ENCODE assay signal across 21 mouse cellular contexts in genomic region chr13:77957611-77958010, GRCm38 (mm10).
A peak's percentile ranks its signal among the peaks of the same experiment; 100 is the strongest.
DNase-seq lines count a peak whose midpoint lies in the region; ATAC-seq and TF ChIP-seq lines count a peak whose summit lies in the region.
"Had no signal": no experiment of that assay in that cellular context is flagged by ENCODE, and none has a peak within 500 bp of the region (broad histone marks: within the 10 kb centered on the region; RNA-seq: fewer than 3 reads in every experiment).

No protein-coding gene starts in this region.

- H3K27ac ChIP-seq in hindbrain, embryonic 11.5 days (ENCODE audit: low read depth, low read length), result no peak overlapping the region
- H3K27ac ChIP-seq in hindbrain, postnatal 0 days, result no peak overlapping the region
- H3K27ac ChIP-seq in embryonic facial prominence, embryonic 10.5 days (replicated peaks), result no peak overlapping the region; the same call in 1 of the 2 replicates
- H3K27ac ChIP-seq: embryonic facial prominence, embryonic 12.5 days; forebrain, embryonic 12.5 days; hindbrain, embryonic 12.5 days; intestine, embryonic 15.5 days had no signal

- TF ChIP-seq POLR2A in brain, embryonic 14.5 days (IDR thresholded peaks at IDR 0.05; ENCODE audit: borderline replicate concordance, extremely low read depth, insufficient read depth, insufficient read length, poor library complexity, severe bottlenecking), result no peak

- H3K9me3 ChIP-seq in hindbrain, embryonic 11.5 days (ENCODE audit: control insufficient read depth, low read length), result no peaks in the 10 kb centered on the region
- no peaks in the 10 kb centered on the region for H3K9me3 ChIP-seq in hindbrain, postnatal 0 days (ENCODE audit: low read length)
- no peaks in the 10 kb centered on the region for H3K9me3 ChIP-seq in embryonic facial prominence, embryonic 10.5 days
- H3K9me3 ChIP-seq: embryonic facial prominence, embryonic 12.5 days; forebrain, embryonic 12.5 days; heart, embryonic 12.5 days; hindbrain, embryonic 12.5 days; intestine, embryonic 15.5 days had no signal

- no peak overlapping the region for H3K4me2 ChIP-seq in hindbrain, embryonic 11.5 days (replicated peaks; ENCODE audit: low read depth, low read length)
- H3K4me2 ChIP-seq in hindbrain, postnatal 0 days (ENCODE audit: low read depth, low read length), result no peak overlapping the region
- H3K4me2 ChIP-seq: embryonic facial prominence, embryonic 12.5 days; forebrain, embryonic 12.5 days; heart, embryonic 12.5 days; hindbrain, embryonic 12.5 days; intestine, embryonic 15.5 days had no signal

- no peaks in the 10 kb centered on the region for H3K4me1 ChIP-seq in hindbrain, embryonic 11.5 days (replicated peaks; ENCODE audit: control insufficient read depth, insufficient read depth, low read length)
- H3K4me1 ChIP-seq in hindbrain, postnatal 0 days (ENCODE audit: insufficient read depth, low read length), result no peaks in the 10 kb centered on the region
- peaks cover 24% of the 10 kb centered on the region for H3K4me1 ChIP-seq in embryonic facial prominence, embryonic 10.5 days
- H3K4me1 ChIP-seq: embryonic facial prominence, embryonic 12.5 days; heart, embryonic 12.5 days; intestine, embryonic 15.5 days had no signal

- ATAC-seq in hindbrain, embryonic 11.5 days (ENCODE audit: low FRiP score), result no peak
- no peak for ATAC-seq in hindbrain, postnatal 0 days
- ATAC-seq: activated CD4-positive, CD25-positive, alpha-beta regulatory T cell, adult 4 months; forebrain, postnatal 0 days; intestine, embryonic 15.5 days; Patski had no signal

- no peak overlapping the region for H3K9ac ChIP-seq in hindbrain, embryonic 11.5 days (ENCODE audit: low read depth, low read length)
- H3K9ac ChIP-seq in hindbrain, postnatal 0 days (replicated peaks; ENCODE audit: low read length), result no peak overlapping the region
- H3K9ac ChIP-seq: embryonic facial prominence, embryonic 12.5 days; forebrain, embryonic 12.5 days; forebrain, postnatal 0 days; heart, embryonic 12.5 days; hindbrain, embryonic 12.5 days; intestine, embryonic 15.5 days had no signal

- no peak for TF ChIP-seq CTCF in hindbrain, postnatal 0 days (IDR thresholded peaks at IDR 0.05; ENCODE audit: low read depth)
- TF ChIP-seq CTCF in brain, embryonic 14.5 days (IDR thresholded peaks at IDR 0.05; ENCODE audit: borderline replicate concordance, extremely low read depth, insufficient read depth, insufficient read length), result no peak

- H3K36me3 ChIP-seq in hindbrain, embryonic 11.5 days (ENCODE audit: control insufficient read depth, insufficient read depth, low read length), result no peaks in the 10 kb centered on the region
- no peaks in the 10 kb centered on the region for H3K36me3 ChIP-seq in hindbrain, postnatal 0 days (ENCODE audit: insufficient read depth, low read length)
- H3K36me3 ChIP-seq in embryonic facial prominence, embryonic 10.5 days (replicated peaks), result no peaks in the 10 kb centered on the region
- H3K36me3 ChIP-seq: embryonic facial prominence, embryonic 12.5 days; forebrain, embryonic 12.5 days; heart, embryonic 12.5 days; hindbrain, embryonic 12.5 days; intestine, embryonic 15.5 days had no signal

- peak; percentile 41 for DNase-seq in hindbrain, embryonic 11.5 days (ENCODE audit: low spot score)
- no peak for DNase-seq in hindbrain, postnatal 0 days (ENCODE audit: low spot score)
- DNase-seq in brain, embryonic 14.5 days (ENCODE audit: low read depth), result peak; percentile 11
- DNase-seq in embryo, embryonic 10.5 days (ENCODE audit: low spot score), result peak; percentile 89
- peak; percentile 61 for DNase-seq in embryonic facial prominence, embryonic 10.5 days (ENCODE audit: low spot score)
- DNase-seq in left cerebral cortex, adult 8-10 months (ENCODE audit: low spot score in 2 of 2), result no peak
- no peak for DNase-seq in ovary, postnatal 36 days (ENCODE audit: low spot score)
- DNase-seq: adrenal gland, postnatal 14 days; cerebellum, adult 18-20 months; cerebellum, adult 9-11 months; cerebellum, postnatal 36 days; forebrain, postnatal 0 days; gastrocnemius, postnatal 14 days had no signal

- WGBS in hindbrain, embryonic 11.5 days, result 0% methylated on average over 1 of the region's 1 CpGs
- 7% methylated on average over 1 of the region's 1 CpGs for WGBS in hindbrain, postnatal 0 days
- whole genome bisulfite sequencing in embryonic facial prominence, embryonic 10.5 days, result 2% methylated on average over 1 of the region's 1 CpGs

- H3K4me3 ChIP-seq in hindbrain, embryonic 11.5 days (ENCODE audit: low read depth, low read length), result no peak overlapping the region
- H3K4me3 ChIP-seq in hindbrain, postnatal 0 days (ENCODE audit: low read length), result no peak overlapping the region
- no peak overlapping the region for H3K4me3 ChIP-seq in embryonic facial prominence, embryonic 10.5 days
- H3K4me3 ChIP-seq: embryonic facial prominence, embryonic 12.5 days; forebrain, embryonic 12.5 days; heart, embryonic 12.5 days; hindbrain, embryonic 12.5 days; intestine, embryonic 15.5 days had no signal

- no peaks in the 10 kb centered on the region for H3K27me3 ChIP-seq in hindbrain, embryonic 11.5 days (ENCODE audit: control insufficient read depth, insufficient read depth, low read length)
- H3K27me3 ChIP-seq in hindbrain, postnatal 0 days (ENCODE audit: insufficient read depth, low read length), result no peaks in the 10 kb centered on the region
- no peaks in the 10 kb centered on the region for H3K27me3 ChIP-seq in embryonic facial prominence, embryonic 10.5 days (replicated peaks; ENCODE audit: low read depth, poor library complexity, severe bottlenecking)
- H3K27me3 ChIP-seq: CH12.LX; embryonic facial prominence, embryonic 12.5 days; forebrain, embryonic 12.5 days; heart, embryonic 12.5 days; hindbrain, embryonic 12.5 days; intestine, embryonic 15.5 days; Patski had no signal

Comparison
In these comparisons a context has a peak if more than half of its experiments do, and no peak if none do; other contexts are left out.
1. DNase-seq: peak in hindbrain, embryonic 11.5 days (single experiment), brain, embryonic 14.5 days (single experiment), embryo, embryonic 10.5 days (single experiment) and embryonic facial prominence, embryonic 10.5 days (single experiment); none in hindbrain, postnatal 0 days (single experiment), left cerebral cortex, adult 8-10 months (0 of 2) and ovary, postnatal 36 days (single experiment).